Mouse (Mus musculus) c-Kit-positive CD71-positive TER-119-positive erythroid progenitor cells, embryonic 14.5 days (primary cell): ENCODE results near the gene Pde4b.

Experiments
- DNase-seq: peaks from one replicate; pipeline ENCODE4 v3.0.0-alpha.2; 2013; ENCODE audit warnings: low spot score

The Pde4b gene

GRCm38 (mm10) chr4:102177258-102177657, 89.9 kb downstream of the Pde4b start:
- DNase-seq, result no peak

- no peak for DNase-seq
Measured at GRCm38 (mm10) chr4:102186888-102187287, 99.5 kb downstream of the Pde4b start.

GRCm38 (mm10) chr4:102197707-102198106, 110.4 kb downstream of the Pde4b start:
- no peak for DNase-seq

- no peak for DNase-seq
Measured at GRCm38 (mm10) chr4:102209773-102210172, 122.4 kb downstream of the Pde4b start.

GRCm38 (mm10) chr4:102226700-102227099, 139.4 kb downstream of the Pde4b start:
- peak; percentile 14 for DNase-seq

GRCm38 (mm10) chr4:102228953-102229586, 141.7 kb downstream of the Pde4b start:
- DNase-seq, result no peak

- DNase-seq, result no peak
Measured at GRCm38 (mm10) chr4:102230898-102231297, 143.6 kb downstream of the Pde4b start.

- DNase-seq, result no peak
Measured at GRCm38 (mm10) chr4:102233633-102234032, 146.3 kb downstream of the Pde4b start.

- no peak for DNase-seq
Measured at GRCm38 (mm10) chr4:102235151-102235550, 147.8 kb downstream of the Pde4b start.

- no peak for DNase-seq
Measured at GRCm38 (mm10) chr4:102239102-102239501, 151.8 kb downstream of the Pde4b start.

- no peak for DNase-seq
Measured at GRCm38 (mm10) chr4:102239657-102240390, 152.5 kb downstream of the Pde4b start.

- DNase-seq, result no peak
Measured at GRCm38 (mm10) chr4:102240754-102241427, 153.5 kb downstream of the Pde4b start.

- no peak for DNase-seq
Measured at GRCm38 (mm10) chr4:102253994-102254393, 166.7 kb downstream of the Pde4b start.

- DNase-seq, result no peak
Measured at GRCm38 (mm10) chr4:102254466-102255294, 167.3 kb downstream of the Pde4b start.

- no peak for DNase-seq
Measured at GRCm38 (mm10) chr4:102255295-102255670, 167.9 kb downstream of the Pde4b start.

- DNase-seq, result no peak
Measured at GRCm38 (mm10) chr4:102256170-102256960, 169.0 kb downstream of the Pde4b start.

- no peak for DNase-seq
Measured at GRCm38 (mm10) chr4:102260216-102260615, 172.9 kb downstream of the Pde4b start.

- no peak for DNase-seq
Measured at GRCm38 (mm10) chr4:102272313-102272712, 185.0 kb downstream of the Pde4b start.

- no peak for DNase-seq
Measured at GRCm38 (mm10) chr4:102272749-102273148, 185.4 kb downstream of the Pde4b start.

GRCm38 (mm10) chr4:102275716-102276115, 188.4 kb downstream of the Pde4b start:
- no peak for DNase-seq

GRCm38 (mm10) chr4:102278958-102279357, 191.6 kb downstream of the Pde4b start:
- no peak for DNase-seq
